Mouse (Mus musculus) adrenal gland, postnatal 25 days (tissue): ENCODE data around the gene Tiam2. TPM values are rescaled to one million over a fixed set of nuclear protein-coding genes. Genes with fewer than 3 reads are reported as not detected.
"Not testable (repeated sequence)": the region's sequence is repeated elsewhere in the genome, so short reads cannot be mapped to it uniquely, and the experiment has no call there.

Experiments used
- DNase-seq: peaks from one replicate; pipeline ENCODE4 v3.0.0; 2021; ENCODE audit warnings: mixed read lengths
- total RNA-seq: library from RNA; stranded (reverse); gene quantifications from 2 replicates; pipeline ENCODE4 v1.2.3, GENCODE M21; 2021

Gene Tiam2
- total RNA-seq, 1 experiment from 2014 or later, result 45.6 TPM

- no peak for DNase-seq
Measured at GRCm38 (mm10) chr17:3344872-3345271, 18.5 kb downstream of the Tiam2 start.

- DNase-seq, result no peak
Measured at GRCm38 (mm10) chr17:3345276-3345885, 19.0 kb downstream of the Tiam2 start.

GRCm38 (mm10) chr17:3347800-3348199 lies 21.4 kb downstream of the Tiam2 start:
- no peak for DNase-seq

- no peak for DNase-seq
Measured at GRCm38 (mm10) chr17:3349331-3349730, 23.0 kb downstream of the Tiam2 start.

GRCm38 (mm10) chr17:3349939-3350338 lies 23.6 kb downstream of the Tiam2 start:
- DNase-seq, result peak; percentile 71

GRCm38 (mm10) chr17:3350405-3350804 lies 24.0 kb downstream of the Tiam2 start:
- DNase-seq, result no peak

- no peak for DNase-seq
Measured at GRCm38 (mm10) chr17:3351668-3352067, 25.3 kb downstream of the Tiam2 start.

GRCm38 (mm10) chr17:3353141-3353540 lies 26.8 kb downstream of the Tiam2 start:
- not testable (repeated sequence) for DNase-seq

- DNase-seq, result no peak
Measured at GRCm38 (mm10) chr17:3354856-3355255, 28.5 kb downstream of the Tiam2 start.

GRCm38 (mm10) chr17:3356633-3357365 lies 30.4 kb downstream of the Tiam2 start:
- DNase-seq, result no peak

GRCm38 (mm10) chr17:3360236-3360635 lies 33.9 kb downstream of the Tiam2 start:
- DNase-seq, result no peak

- no peak for DNase-seq
Measured at GRCm38 (mm10) chr17:3361751-3362150, 35.4 kb downstream of the Tiam2 start.

- DNase-seq, result no peak
Measured at GRCm38 (mm10) chr17:3363216-3363615, 36.8 kb downstream of the Tiam2 start.

- DNase-seq, result peak; percentile 12
Measured at GRCm38 (mm10) chr17:3366741-3367140, 40.4 kb downstream of the Tiam2 start.

- DNase-seq, result no peak
Measured at GRCm38 (mm10) chr17:3368386-3368785, 42.0 kb downstream of the Tiam2 start.

- no peak for DNase-seq
Measured at GRCm38 (mm10) chr17:3369631-3370030, 43.3 kb downstream of the Tiam2 start.

GRCm38 (mm10) chr17:3378606-3379005 lies 52.2 kb downstream of the Tiam2 start:
- no peak for DNase-seq

GRCm38 (mm10) chr17:3379753-3380588 lies 53.6 kb downstream of the Tiam2 start:
- DNase-seq, result no peak

GRCm38 (mm10) chr17:3385391-3385790 lies 59.0 kb downstream of the Tiam2 start:
- DNase-seq, result no peak

- no peak for DNase-seq
Measured at GRCm38 (mm10) chr17:3387819-3388218, 61.4 kb downstream of the Tiam2 start.

- DNase-seq, result no peak
Measured at GRCm38 (mm10) chr17:3389741-3390140, 63.4 kb downstream of the Tiam2 start.

- no peak for DNase-seq
Measured at GRCm38 (mm10) chr17:3393981-3394380, 67.6 kb downstream of the Tiam2 start.

- DNase-seq, result no peak
Measured at GRCm38 (mm10) chr17:3394985-3395384, 68.6 kb downstream of the Tiam2 start.
